Mouse (Mus musculus) limb, embryonic 14.5 days (tissue): ENCODE results near the gene Fgr. TPM values are rescaled to one million over a fixed set of nuclear protein-coding genes. Genes with fewer than 3 reads are reported as not detected.

Source experiments
- ATAC-seq: fragments of 200-750 bp; cut with Nextera tagmentation; 2 replicates; pipeline ENCODE4 v1.8.0; 2017; ENCODE audit warnings: low read depth, moderate number of reproducible peaks, moderate TSS enrichment; ENCODE audit not compliant: low FRiP score
- DNase-seq: peaks from one replicate; pipeline ENCODE4 v3.0.0-alpha.2; 2015; ENCODE audit warnings: low spot score
- H3K27ac ChIP-seq: fragments of 300-500 bp; sonication (generic); replicated peaks from 2 replicates; pipeline ENCODE4 v1.5.1; 2014; ENCODE audit warnings: low read depth, mild to moderate bottlenecking, low read length, moderate library complexity, mixed read lengths
- H3K27me3 ChIP-seq: fragments of 300-500 bp; sonication (generic); 2 replicates; pipeline ENCODE4 v1.6.1; 2014; ENCODE audit warnings: low read length, mixed read lengths; ENCODE audit not compliant: control insufficient read depth, insufficient read depth
- H3K36me3 ChIP-seq: fragments of 300-500 bp; sonication (generic); 2 replicates; pipeline ENCODE4 v1.6.1; 2014; ENCODE audit warnings: mild to moderate bottlenecking, low read length, moderate library complexity, mixed read lengths; ENCODE audit not compliant: control insufficient read depth, insufficient read depth
- H3K4me1 ChIP-seq: fragments of 300-500 bp; sonication (generic); 2 replicates; pipeline ENCODE4 v1.6.1; 2014; ENCODE audit warnings: antibody characterized with exemption, low read length, mixed read lengths; ENCODE audit not compliant: control insufficient read depth, insufficient read depth
- H3K4me2 ChIP-seq: fragments of 300-500 bp; sonication (generic); replicated peaks from 2 replicates; pipeline ENCODE4 v1.6.1; 2014; ENCODE audit warnings: low read depth, mild to moderate bottlenecking, low read length, moderate library complexity; ENCODE audit not compliant: severe bottlenecking
- H3K4me3 ChIP-seq: fragments of 300-500 bp; sonication (generic); replicated peaks from 2 replicates; pipeline ENCODE4 v1.5.1; 2014; ENCODE audit warnings: low read length
- H3K9ac ChIP-seq: fragments of 300-500 bp; sonication (generic); 2 replicates; pipeline ENCODE4 v1.6.1; 2014; ENCODE audit warnings: mild to moderate bottlenecking, low read depth, low read length, moderate library complexity; ENCODE audit not compliant: severe bottlenecking
- H3K9me3 ChIP-seq: fragments of 300-500 bp; sonication (generic); 2 replicates; pipeline ENCODE4 v1.6.1; 2016; ENCODE audit warnings: low read length; ENCODE audit not compliant: control insufficient read depth
- POLR2A ChIP-seq: fragments of 200-500 bp; IDR thresholded peaks from 2 replicates; pipeline ENCODE4 v1.8.0; 2012; ENCODE audit warnings: inconsistent platforms, mild to moderate bottlenecking, moderate library complexity, borderline replicate concordance; ENCODE audit not compliant: insufficient read depth, insufficient read length; ENCODE audit errors: extremely low read depth
- WGBS: fragments of 180-500 bp; shearing (Covaris S2); extraction: QIAGEN DNeasy Blood & Tissue Kit; methylation state at CpG from one replicate; pipeline ENCODE4 v1.1.7; 2014; 5-methylcytosine and 5-hydroxymethylcytosine counted together
- polyA plus RNA-seq, 2 experiments: library from polyadenylated mRNA; depleted of rRNA in 1 of 2; stranded (reverse) in 1 of 2; unstranded in 1 of 2; fragments of >200 nt; fragmentation: Nextera tagmentation in 1 of 2; extraction: Ambion mirVana in 1 of 2; gene quantifications; 2 replicates each; pipeline versions ENCODE4 v1.2.1 to v1.2.3; 2012 to 2014

Fgr gene
- polyA plus RNA-seq, 2 experiments = 0.62 to 0.64 TPM

DNA sequence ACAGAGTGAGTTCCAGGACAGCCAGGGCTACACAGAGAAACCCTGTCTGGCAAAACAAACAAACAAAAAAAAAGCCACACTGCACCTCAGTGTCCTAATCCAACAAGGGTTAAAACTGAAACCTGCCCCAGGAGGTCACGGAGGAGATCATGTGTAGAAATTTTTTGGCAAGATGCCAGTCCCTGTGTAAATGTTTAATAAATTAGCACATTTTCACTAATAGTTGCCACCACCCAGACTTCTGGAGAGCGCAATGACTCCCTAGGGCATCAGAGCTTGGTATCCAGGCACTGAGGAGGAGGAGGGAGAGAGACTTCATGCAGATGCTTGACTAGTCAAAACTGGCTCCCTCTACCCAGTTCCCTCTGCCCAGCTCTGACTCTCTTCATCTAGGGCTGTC is 5.3 kb downstream of the Fgr start:
- Histone ChIP-seq H3K36me3 (no peaks in the 10 kb centered on the region), H3K27ac (no peak overlapping the region), H3K4me1 (peaks cover 12% of the 10 kb centered on the region; the same call in 1 of the 2 replicates), H3K9ac (no peak overlapping the region), H3K9me3 (no peaks in the 10 kb centered on the region), H3K4me3 (no peak overlapping the region), H3K4me2 (no peak overlapping the region), H3K27me3 (no peaks in the 10 kb centered on the region; the same call in 1 of the 2 replicates)
- 59% methylated on average over 2 of the region's 2 CpGs for WGBS
- ATAC-seq = no peak
- no peak for DNase-seq
- TF ChIP-seq POLR2A = no peak

DNA sequence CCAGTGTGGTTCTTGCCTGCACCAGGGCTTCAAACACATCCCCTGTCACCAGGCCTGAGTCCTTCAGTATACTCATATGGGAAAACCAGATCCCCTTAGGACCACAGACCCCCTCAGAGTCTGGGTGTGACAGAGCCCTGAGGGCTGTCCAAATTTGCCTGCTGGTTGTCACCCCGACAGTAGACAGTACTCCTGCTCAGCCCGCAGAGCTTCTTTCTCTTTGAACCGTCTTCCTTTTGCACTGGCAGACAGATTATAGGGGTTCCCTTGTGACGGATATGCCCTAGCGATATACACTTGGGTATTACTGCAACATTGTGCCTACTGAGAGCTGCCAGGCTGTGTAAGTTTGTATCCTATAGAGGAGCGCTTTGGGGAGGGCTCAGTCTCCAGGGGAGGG is 7.7 kb downstream of the Fgr start:
- Histone ChIP-seq H3K4me2 (no peak overlapping the region), H3K27me3 (no peaks in the 10 kb centered on the region), H3K4me3 (no peak overlapping the region), H3K9me3 (no peaks in the 10 kb centered on the region), H3K36me3 (no peaks in the 10 kb centered on the region), H3K4me1 (no peaks in the 10 kb centered on the region; the same call in 1 of the 2 replicates), H3K27ac (no peak overlapping the region), H3K9ac (no peak overlapping the region)
- no peak for TF ChIP-seq POLR2A
- 67% methylated on average over 6 of the region's 6 CpGs for WGBS
- DNase-seq (no peak), ATAC-seq (no peak)

DNA sequence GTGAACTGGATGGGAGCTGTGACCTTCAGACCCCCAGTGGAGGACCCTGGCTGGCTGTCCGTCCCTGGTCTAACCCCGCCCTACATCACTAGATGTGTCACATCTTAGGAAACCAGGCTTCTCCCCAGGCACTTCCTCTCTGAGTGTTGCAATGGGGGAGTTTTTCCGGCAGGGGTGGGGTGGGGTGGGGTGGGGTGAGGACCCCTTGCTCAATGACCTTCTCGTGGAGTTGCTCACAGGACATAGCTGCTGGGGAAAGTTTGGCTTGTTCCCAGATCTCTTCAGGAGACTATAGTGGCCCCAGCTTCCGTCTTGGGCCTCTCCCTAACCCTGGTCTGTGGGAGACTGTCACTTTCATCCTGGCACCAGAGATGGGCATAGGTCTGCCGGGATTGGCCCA is 9.1 kb downstream of the Fgr start:
- Histone ChIP-seq H3K9ac (no peak overlapping the region), H3K27me3 (no peaks in the 10 kb centered on the region), H3K4me1 (no peaks in the 10 kb centered on the region; the same call in 1 of the 2 replicates), H3K36me3 (no peaks in the 10 kb centered on the region), H3K4me3 (no peak overlapping the region), H3K9me3 (no peaks in the 10 kb centered on the region), H3K27ac (no peak overlapping the region), H3K4me2 (no peak overlapping the region)
- 72% methylated on average over 6 of the region's 6 CpGs for WGBS
- no peak for TF ChIP-seq POLR2A
- ATAC-seq (no peak), DNase-seq (no peak)

DNA sequence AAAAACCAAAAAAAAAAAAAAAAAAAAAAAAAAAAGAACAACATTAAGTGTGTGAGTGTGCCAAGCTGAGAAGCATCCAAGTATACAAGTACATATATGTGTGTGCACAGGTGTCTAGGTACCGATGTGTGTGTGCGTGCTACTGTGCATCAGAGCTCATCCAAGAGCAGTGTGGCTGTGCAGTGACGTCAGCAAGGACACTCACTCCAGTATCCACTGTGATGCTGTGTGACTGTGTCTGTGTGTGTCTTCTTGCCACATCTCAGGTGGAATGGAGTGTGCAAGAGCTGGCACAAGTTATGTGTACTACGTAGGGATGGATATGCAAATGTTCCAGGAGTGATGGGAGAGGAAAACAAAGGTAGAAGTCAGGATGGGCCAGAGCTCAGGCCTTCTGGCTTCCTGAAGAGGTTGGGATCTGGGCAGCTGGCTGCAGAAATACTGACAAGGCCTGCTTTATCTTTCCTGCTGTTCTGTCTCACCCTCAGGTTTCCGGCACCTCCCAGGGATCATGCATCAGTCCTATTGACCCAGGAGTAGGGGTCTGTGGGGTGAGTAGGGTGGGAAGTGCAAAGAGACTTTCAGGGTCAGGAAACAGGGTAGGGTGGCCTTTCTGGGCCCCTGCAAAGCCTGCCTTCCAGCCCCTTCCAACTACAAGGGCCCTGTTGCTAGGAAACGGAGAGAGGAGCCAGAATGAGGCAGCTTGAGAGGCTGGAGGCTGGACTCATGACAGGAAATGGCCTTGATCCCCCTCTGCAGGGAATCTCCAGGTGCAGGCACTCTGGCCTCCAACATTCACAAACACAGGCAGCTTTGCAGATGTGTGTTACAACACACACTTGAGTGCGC is 10.0 kb downstream of the Fgr start:
- WGBS = 51% methylated on average over 7 of the region's 7 CpGs
- Histone ChIP-seq H3K9me3 (no peaks in the 10 kb centered on the region), H3K36me3 (no peaks in the 10 kb centered on the region), H3K27ac (peak overlapping the region; percentile 76), H3K27me3 (no peaks in the 10 kb centered on the region), H3K4me3 (no peak overlapping the region), H3K4me1 (no peaks in the 10 kb centered on the region; the same call in 1 of the 2 replicates), H3K4me2 (no peak overlapping the region), H3K9ac (0 out of 2 replicates have a peak overlapping the region, but pooled peaks have one; percentile 25)
- ATAC-seq = peak; percentile 73; the same call in 1 of the 2 replicates
- no peak for TF ChIP-seq POLR2A
- peak; percentile 63 for DNase-seq

DNA sequence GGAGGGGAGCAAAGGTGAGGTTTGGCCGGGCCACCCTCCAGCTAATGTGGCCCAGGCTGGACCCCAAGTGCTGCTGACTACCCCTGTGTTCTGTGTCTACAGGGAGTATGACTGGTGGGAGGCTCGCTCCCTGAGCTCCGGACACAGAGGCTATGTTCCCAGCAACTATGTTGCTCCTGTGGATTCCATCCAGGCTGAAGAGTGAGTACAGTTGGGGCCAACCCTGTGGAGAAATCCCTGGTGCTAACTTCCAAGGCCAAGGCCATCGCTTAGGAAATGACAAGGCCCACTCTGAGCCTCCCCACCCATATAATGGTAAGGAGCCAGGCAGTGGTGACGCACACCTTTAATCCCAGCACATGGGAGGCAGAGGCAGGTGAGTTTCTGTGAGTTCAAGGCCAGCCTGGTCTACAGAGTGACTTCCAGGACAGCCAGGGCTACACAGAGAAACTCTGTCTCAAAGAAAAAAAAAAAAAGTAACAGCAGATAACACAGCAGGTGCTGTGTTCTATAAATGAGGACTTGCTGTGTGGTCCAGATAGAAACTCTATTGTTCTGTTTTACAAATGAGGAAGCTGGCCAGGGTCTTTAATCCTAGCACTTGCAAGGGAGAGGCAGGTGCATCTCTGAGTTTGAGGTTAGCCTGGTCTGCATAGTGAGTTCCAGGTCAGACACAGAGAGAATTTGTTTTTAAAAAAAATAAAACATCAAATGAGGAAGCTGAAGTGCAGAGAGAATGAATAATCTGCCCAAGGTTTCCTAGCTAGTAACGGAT is 14.9 kb downstream of the Fgr start:
- Histone ChIP-seq H3K4me2 (no peak overlapping the region), H3K27ac (no peak overlapping the region), H3K9ac (no peak overlapping the region), H3K4me3 (no peak overlapping the region), H3K27me3 (no peaks in the 10 kb centered on the region), H3K9me3 (no peaks in the 10 kb centered on the region), H3K36me3 (no peaks in the 10 kb centered on the region), H3K4me1 (no peaks in the 10 kb centered on the region; the same call in 1 of the 2 replicates)
- ATAC-seq = no peak
- WGBS = 82% methylated on average over 6 of the region's 6 CpGs
- DNase-seq = no peak
- TF ChIP-seq POLR2A = no peak
